Mouse (Mus musculus) A20 (cell line): ENCODE results near the gene Ppp1r12b.

Experiments used
- DNase-seq: peaks from one replicate; pipeline ENCODE4 v3.0.0-alpha.2; 2011; ENCODE audit warnings: low read depth, low spot score

Ppp1r12b gene

GRCm38 (mm10) chr1:134940863-134941262 is 14.9 kb downstream of the Ppp1r12b start:
- no peak for DNase-seq

- no peak for DNase-seq
These were observed 17.5 kb downstream of the Ppp1r12b start for GRCm38 (mm10) chr1:134938233-134938632.

- DNase-seq = no peak
These were observed 19.4 kb downstream of the Ppp1r12b start for GRCm38 (mm10) chr1:134936335-134936734.

- no peak for DNase-seq
These were observed 23.3 kb downstream of the Ppp1r12b start for GRCm38 (mm10) chr1:134932431-134932830.

GRCm38 (mm10) chr1:134919010-134919409 is 36.7 kb downstream of the Ppp1r12b start:
- DNase-seq = no peak

- no peak for DNase-seq
These were observed 40.3 kb downstream of the Ppp1r12b start for GRCm38 (mm10) chr1:134915421-134915820.

GRCm38 (mm10) chr1:134913535-134913934 is 42.2 kb downstream of the Ppp1r12b start:
- no peak for DNase-seq

- DNase-seq = peak; percentile 59
These were observed 43.9 kb downstream of the Ppp1r12b start for GRCm38 (mm10) chr1:134911892-134912291.

- no peak for DNase-seq
These were observed 45.7 kb downstream of the Ppp1r12b start for GRCm38 (mm10) chr1:134910037-134910436.

GRCm38 (mm10) chr1:134909442-134909841 is 46.3 kb downstream of the Ppp1r12b start:
- DNase-seq = no peak

GRCm38 (mm10) chr1:134902051-134902619 is 53.6 kb downstream of the Ppp1r12b start:
- no peak for DNase-seq

- DNase-seq = no peak
These were observed 59.7 kb downstream of the Ppp1r12b start for GRCm38 (mm10) chr1:134896008-134896407.

- DNase-seq = no peak
These were observed 60.9 kb downstream of the Ppp1r12b start for GRCm38 (mm10) chr1:134894803-134895202.

GRCm38 (mm10) chr1:134891916-134892315 is 63.8 kb downstream of the Ppp1r12b start:
- peak; percentile 68 for DNase-seq

GRCm38 (mm10) chr1:134889629-134890028 is 66.1 kb downstream of the Ppp1r12b start:
- no peak for DNase-seq

- DNase-seq = no peak
These were observed 79.9 kb downstream of the Ppp1r12b start for GRCm38 (mm10) chr1:134875800-134876199.

GRCm38 (mm10) chr1:134872678-134873077 is 83.1 kb downstream of the Ppp1r12b start:
- DNase-seq = peak; percentile 86

- DNase-seq = no peak
These were observed 89.3 kb downstream of the Ppp1r12b start for GRCm38 (mm10) chr1:134866426-134866825.

- DNase-seq = no peak
These were observed 90.2 kb downstream of the Ppp1r12b start for GRCm38 (mm10) chr1:134865552-134865951.

GRCm38 (mm10) chr1:134860538-134860937 is 95.2 kb downstream of the Ppp1r12b start:
- DNase-seq = no peak

GRCm38 (mm10) chr1:134858344-134859053 is 97.2 kb downstream of the Ppp1r12b start:
- no peak for DNase-seq

GRCm38 (mm10) chr1:134854325-134854982 is 101.3 kb downstream of the Ppp1r12b start:
- peak; percentile 90 for DNase-seq

- no peak for DNase-seq
These were observed 102.9 kb downstream of the Ppp1r12b start for GRCm38 (mm10) chr1:134852797-134853196.
